Mouse (Mus musculus): Measurements from ENCODE around the gene Cks2.
"Not testable (repeated sequence)": the region's sequence is repeated elsewhere in the genome, so short reads cannot be mapped to it uniquely, and the experiment has no call there.

The Cks2 gene

DNA sequence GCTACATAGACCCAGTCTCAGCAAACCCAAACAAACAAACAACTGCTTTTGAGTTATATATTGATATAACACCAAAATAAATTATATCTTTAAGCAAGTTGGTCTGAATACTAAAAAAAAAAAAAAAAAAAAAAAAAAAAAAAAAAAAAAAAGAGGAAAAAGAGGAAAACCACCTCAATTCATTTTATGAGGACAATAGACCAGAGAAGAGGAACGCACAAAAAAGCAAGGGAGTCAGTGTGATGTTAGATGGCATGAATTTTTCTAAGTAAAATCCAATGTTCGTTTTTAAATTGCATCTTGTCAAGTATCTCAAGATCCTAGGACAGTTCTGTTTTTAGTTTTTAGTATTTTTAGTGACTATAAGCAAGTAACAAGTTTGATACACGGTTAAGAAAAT lies 3.6 kb upstream of the Cks2 start:
- DNase-seq = no peak

DNA sequence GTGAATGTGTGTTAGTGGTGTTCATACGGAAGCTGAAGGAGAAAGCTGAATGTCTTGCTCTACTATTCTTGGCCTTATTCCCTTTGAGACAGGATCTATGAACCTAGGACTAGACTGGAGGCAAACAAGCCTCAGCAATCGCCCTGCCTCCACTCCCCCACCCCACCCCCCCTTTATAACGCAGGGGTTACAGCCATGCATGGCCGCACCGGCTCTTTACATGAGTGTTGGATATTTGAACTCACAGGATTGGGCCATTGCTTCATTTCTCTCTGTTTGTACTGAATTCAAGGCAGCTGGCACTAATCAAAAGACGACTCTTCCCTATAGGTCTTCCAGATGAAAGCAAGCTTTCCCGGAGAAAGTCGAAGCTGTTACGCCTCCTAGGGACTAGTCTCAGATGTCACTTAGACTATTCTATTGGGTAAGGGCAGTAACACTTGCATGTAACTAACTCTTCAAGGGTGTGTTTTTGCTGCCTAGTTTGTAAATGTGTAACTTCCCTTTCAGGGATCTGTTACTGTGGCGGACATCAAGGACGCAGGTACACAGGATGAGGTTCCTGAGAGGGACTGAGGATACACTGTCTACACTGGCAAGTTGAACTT lies 2.8 kb upstream of the Cks2 start:
- no peak for DNase-seq

DNA sequence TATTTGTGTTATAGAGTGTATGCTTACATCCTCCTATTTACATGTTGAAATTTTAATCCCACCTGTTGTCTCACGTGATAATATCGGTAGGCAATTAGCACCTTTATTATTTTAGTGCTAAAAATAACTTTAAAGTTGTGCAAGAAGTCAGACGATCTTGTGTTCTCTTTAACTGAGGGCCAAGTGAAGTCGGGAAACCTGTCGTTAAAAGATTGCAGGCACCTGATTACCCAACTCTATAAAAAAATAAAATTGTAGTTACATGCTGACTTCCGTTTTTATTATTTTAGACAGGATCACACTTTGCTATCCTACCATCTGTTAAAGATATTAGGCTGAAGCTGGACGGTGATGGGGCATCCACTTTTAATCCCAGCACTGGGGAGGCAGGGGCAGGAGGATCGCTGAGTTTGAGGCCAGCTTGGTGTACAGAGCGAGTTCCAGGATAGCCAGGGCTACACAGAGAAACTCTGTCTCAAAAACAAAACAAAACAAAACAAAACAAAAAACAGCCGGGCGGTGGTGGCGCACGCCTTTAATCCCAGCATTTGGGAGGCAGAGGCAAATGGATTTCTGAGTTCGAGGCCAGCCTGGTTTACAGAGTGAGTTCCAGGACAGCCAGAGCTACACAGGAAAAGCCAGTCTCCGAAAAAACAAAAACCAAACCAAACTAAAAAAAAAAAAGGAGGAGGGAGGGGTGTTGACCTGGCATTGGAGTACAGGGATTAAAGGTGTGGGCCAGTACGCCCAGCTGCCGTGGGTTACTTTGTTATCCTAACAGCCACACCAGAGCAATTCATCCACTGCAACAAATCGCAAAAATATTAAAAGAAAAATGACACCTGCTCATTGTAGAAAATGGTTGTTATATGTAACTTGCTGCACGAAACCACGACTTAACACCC lies 856 bp upstream of the Cks2 start:
- no peak for DNase-seq

DNA sequence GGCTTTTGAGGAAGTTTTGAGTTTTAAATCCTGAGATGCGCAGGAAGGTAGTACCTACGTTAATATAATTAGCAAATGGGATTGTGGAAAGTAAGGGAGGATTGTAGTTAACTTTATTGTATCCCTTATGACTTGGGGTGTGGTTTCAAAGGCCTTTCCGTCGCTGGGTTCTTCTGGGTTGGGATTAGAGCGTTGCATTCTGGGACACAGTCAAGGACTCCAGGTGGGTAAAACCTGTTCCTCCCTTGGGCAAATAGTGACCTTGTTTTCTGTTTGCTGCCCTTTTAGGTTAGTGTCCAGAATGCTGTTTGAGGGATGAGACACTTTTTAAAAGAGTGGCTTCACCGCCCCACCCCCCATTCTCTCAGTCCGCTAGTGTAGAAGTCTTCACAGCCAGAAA lies 840 bp downstream of the Cks2 start:
- DNase-seq = no peak

DNA sequence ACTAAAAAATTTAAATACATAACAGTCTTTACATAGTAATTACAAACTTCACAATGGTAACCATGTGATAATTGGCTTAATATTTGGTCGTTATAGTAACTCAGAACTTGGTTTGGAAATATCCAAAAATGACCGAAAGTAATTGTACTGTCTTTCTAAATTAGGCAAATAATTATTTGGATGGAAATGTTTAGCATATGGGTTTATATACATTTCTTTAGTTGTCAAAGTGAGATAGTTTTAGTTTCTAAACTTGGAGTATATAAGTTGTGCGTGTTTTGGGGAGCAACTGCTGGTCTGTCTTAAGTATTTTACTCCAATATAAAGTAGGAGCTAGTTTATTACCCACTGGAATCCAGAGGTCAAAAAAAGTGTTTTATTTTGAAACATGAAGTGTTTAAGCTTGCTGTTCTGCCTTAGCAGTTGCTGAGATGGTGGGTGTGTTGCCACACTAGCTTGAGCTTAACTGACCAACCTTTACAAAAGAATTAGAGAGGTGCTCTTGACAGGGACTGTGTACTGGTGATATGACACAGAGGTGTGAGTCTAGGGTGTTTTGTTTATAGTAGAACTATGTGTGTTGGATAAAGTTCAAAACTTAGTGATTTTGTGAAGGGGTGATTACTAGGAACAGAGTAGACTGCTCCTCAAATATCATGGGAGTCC lies 1.5 kb downstream of the Cks2 start:
- no peak for DNase-seq

DNA sequence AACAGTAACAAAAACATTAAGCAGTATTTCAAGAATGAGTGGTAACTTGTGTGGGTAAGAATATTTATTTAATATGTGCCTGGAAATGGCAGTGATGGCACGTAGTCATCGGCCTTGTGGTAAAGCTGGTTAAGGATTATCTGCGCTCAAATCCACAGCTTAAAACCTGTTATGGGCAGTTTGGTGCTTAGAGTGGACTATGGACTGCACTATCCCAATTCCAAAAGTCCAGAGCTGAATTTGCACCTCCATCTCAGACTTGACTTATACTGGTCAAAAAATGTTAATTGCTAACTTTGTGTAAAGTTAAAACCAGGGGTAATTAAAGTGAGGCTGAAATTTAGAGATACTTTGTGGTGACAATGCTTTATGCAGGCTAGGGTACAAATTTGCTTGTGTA lies 2.7 kb downstream of the Cks2 start:
- DNase-seq = no peak

- DNase-seq = no peak
Measured at GRCm38 (mm10) chr13:51648237-51648636, 3.2 kb downstream of the Cks2 start.

DNA sequence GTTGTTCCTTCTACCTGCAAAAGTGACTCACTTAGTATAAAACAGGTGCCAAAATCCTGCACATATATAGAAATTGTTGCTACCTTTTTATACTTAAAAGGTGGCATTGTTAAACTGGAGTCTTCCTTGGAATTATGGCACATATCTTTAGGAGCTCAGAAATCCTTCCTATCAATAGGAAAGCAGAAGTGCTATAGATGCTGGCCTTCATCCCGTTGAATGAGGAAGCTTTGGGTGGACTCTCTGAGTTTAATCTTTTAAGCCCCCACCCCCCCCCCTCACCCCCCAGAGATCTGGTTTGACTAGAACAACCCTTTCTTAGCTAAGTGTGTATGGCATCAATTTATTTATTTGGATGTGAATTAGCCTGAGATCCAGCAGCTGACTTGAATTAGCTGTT lies 4.7 kb downstream of the Cks2 start:
- no peak for DNase-seq

- DNase-seq = peak; percentile 93
Measured at GRCm38 (mm10) chr13:51651408-51652064, 6.5 kb downstream of the Cks2 start, which contains the start of gene Secisbp2. Gene Secisbp2 (plus strand): TSS chr13:51651697.

DNA sequence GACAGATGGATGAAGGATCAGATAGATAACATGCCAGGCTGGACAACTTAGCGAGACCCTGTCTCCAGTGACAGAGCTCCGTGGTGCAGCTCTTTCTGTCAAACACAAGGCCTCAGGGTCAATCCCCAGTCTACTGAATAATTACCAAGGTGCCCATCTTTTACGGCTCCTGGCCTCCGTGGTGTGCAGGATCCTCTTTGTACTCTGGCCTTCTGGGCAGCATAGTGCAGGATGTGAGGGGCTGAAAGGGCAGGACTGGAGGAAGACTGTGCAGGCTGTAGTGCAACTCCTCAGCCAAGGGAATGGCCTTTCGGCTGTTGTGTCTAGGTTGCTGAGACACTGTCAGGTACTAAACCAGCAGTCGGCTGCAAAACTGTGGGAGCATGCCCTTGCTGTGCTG lies 8.1 kb downstream of the Cks2 start:
- DNase-seq = no peak

DNA sequence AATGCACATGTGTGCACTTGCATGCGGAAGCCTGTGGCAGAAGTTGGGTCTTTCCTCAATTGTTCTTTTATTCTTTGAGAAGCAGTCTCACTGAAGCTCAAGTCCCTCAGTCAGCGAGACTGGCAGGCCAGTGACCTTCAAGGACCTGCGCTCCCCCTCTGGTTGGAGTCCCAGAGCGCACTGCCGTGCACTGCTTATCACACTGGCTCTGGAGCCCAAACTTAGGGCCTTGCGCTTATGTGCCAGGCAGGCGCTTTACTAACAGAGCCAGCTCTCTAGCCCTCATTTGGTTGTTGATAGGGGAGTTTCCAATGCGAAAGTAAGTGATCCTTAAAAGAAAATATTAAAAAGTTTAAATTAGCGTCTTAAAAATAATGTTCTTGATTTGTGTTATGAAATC lies 8.9 kb downstream of the Cks2 start:
- DNase-seq = no peak

GRCm38 (mm10) chr13:51656516-51657235 lies 11.6 kb downstream of the Cks2 start:
- DNase-seq = no peak

DNA sequence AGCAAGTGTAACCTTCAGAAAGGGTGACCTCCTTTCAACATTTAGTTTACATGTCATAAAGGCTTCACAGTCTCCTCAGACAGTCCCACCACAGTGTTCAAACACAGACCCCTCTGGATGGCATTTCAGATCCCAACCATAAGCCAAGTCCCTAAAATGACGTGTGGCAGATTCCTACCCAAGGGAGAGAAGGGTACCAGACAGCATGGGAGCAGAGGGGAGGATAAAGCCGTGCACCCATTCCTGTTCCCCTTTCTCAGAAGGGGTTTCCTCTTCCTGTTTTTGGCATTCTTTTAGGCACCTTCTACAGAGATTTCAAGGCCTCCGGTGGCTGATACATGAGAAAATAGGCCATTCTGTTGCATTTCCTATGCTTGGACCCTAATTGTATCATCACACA lies 13.1 kb downstream of the Cks2 start:
- no peak for DNase-seq

GRCm38 (mm10) chr13:51659573-51659972 lies 14.5 kb downstream of the Cks2 start:
- DNase-seq = no peak

DNA sequence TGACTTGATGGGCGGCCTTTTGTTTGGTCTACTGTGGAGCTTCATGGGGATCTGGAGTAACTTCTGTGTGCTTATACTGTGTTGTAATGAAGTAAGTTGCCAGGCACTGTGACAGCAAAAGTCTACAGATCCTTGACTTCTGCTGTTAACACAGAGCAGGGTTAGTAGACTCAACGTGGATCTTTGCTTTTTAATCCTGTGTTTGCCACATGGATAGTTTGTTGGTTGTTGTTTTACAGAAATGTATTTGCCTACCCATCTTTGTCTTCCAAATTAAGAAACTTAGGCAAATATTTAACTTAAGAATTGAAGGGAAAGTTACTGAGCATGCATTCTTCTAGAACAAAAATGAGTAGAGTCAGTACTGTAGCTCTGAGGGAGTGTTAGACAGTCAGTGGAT lies 18.5 kb downstream of the Cks2 start:
- no peak for DNase-seq

DNA sequence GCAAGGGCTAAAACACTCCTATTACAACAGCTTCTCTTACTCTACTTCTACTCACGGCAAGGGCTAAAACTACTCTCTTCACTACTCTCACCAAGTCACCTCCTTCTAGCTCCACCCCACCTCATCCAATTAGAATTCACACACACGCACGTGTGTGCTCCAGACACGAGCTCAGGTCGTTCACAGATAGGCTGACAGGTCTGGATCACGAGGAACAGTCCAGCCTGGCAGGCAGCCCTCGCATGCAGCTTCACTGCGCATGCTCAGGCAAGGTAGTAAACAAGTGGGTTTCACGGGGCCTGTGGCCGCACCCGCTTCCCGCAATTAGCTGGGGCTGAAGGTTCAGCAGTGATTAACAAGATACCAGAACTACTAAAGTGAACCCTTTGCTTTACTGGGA lies 23.2 kb downstream of the Cks2 start:
- DNase-seq = not testable (repeated sequence)

- no peak for DNase-seq
Measured at GRCm38 (mm10) chr13:51676641-51677040, 31.6 kb downstream of the Cks2 start.

GRCm38 (mm10) chr13:51677041-51677440 lies 32.0 kb downstream of the Cks2 start:
- no peak for DNase-seq

- DNase-seq = no peak
Measured at GRCm38 (mm10) chr13:51677630-51678185, 32.7 kb downstream of the Cks2 start.

- DNase-seq = no peak
Measured at GRCm38 (mm10) chr13:51678687-51679086, 33.7 kb downstream of the Cks2 start.

- no peak for DNase-seq
Measured at GRCm38 (mm10) chr13:51679332-51679731, 34.3 kb downstream of the Cks2 start.

DNA sequence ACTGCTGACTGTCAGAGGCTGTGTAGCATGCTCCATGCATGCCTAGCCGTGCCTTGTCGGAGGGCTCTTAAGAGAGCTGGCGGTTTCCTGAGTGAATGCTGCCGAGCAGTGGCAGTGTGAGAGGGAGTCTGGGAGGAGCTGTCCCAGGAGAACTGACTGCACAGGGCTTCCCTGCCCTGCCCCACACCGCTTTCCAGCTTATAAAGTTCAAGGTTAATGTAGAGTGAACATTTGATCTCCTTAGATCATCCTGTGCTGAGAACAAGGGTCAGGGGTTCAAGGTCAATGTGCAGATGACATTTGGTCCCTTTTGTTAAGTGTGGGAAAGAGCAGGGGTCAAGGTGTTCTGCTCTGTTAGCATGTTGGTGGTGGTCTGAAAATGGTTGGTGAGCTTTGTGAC lies 36.0 kb downstream of the Cks2 start:
- DNase-seq = no peak
